Mouse (Mus musculus) hindbrain, embryonic 15.5 days (tissue): Measurements from ENCODE around the gene Pax3. TPM values are rescaled to one million over a fixed set of nuclear protein-coding genes. Genes with fewer than 3 reads are reported as not detected.

ENCODE experiments used
- ATAC-seq: fragments of 200-750 bp; cut with Nextera tagmentation; 2 replicates; pipeline ENCODE4 v1.8.0; 2017; ENCODE audit warnings: low read depth, moderate number of reproducible peaks, moderate TSS enrichment; ENCODE audit not compliant: low FRiP score
- H3K27ac ChIP-seq: fragments of 300-500 bp; sonication (generic); replicated peaks from 2 replicates; pipeline ENCODE4 v1.5.1; 2015; ENCODE audit warnings: mild to moderate bottlenecking, inconsistent platforms
- H3K27me3 ChIP-seq: fragments of 300-500 bp; sonication (generic); 2 replicates; pipeline ENCODE4 v1.6.1; 2015; ENCODE audit warnings: control low read depth, inconsistent platforms
- H3K36me3 ChIP-seq: fragments of 300-500 bp; sonication (generic); 2 replicates; pipeline ENCODE4 v1.6.1; 2015; ENCODE audit warnings: control low read depth, inconsistent platforms
- H3K4me1 ChIP-seq: fragments of 300-500 bp; sonication (generic); replicated peaks from 2 replicates; pipeline ENCODE4 v1.6.1; 2015; ENCODE audit warnings: control low read depth, inconsistent platforms
- H3K4me2 ChIP-seq: fragments of 300-500 bp; sonication (generic); 2 replicates; pipeline ENCODE4 v1.6.1; 2015; ENCODE audit warnings: moderate library complexity, mild to moderate bottlenecking, inconsistent platforms
- H3K4me3 ChIP-seq: fragments of 300-500 bp; sonication (generic); 2 replicates; pipeline ENCODE4 v1.5.1; 2015; ENCODE audit warnings: mild to moderate bottlenecking, inconsistent platforms
- H3K9ac ChIP-seq: fragments of 300-500 bp; sonication (generic); 2 replicates; pipeline ENCODE4 v1.6.1; 2015; ENCODE audit warnings: inconsistent platforms
- H3K9me3 ChIP-seq: fragments of 300-500 bp; sonication (generic); 2 replicates; pipeline ENCODE4 v1.6.1; 2016; ENCODE audit warnings: control low read depth, inconsistent platforms
- WGBS: fragments of 180-500 bp; shearing (Covaris S2); methylation state at CpG from one replicate; pipeline ENCODE4 v1.1.7; 2015; 5-methylcytosine and 5-hydroxymethylcytosine counted together
- polyA plus RNA-seq: library from polyadenylated mRNA; unstranded; fragments of >200 nt; fragmentation: Nextera tagmentation; extraction: Ambion mirVana; gene quantifications from 2 replicates; pipeline ENCODE4 v1.2.1, GENCODE M21; 2015

Pax3 gene
- 14.0 and 16.3 TPM in 2 replicates for polyA plus RNA-seq

DNA sequence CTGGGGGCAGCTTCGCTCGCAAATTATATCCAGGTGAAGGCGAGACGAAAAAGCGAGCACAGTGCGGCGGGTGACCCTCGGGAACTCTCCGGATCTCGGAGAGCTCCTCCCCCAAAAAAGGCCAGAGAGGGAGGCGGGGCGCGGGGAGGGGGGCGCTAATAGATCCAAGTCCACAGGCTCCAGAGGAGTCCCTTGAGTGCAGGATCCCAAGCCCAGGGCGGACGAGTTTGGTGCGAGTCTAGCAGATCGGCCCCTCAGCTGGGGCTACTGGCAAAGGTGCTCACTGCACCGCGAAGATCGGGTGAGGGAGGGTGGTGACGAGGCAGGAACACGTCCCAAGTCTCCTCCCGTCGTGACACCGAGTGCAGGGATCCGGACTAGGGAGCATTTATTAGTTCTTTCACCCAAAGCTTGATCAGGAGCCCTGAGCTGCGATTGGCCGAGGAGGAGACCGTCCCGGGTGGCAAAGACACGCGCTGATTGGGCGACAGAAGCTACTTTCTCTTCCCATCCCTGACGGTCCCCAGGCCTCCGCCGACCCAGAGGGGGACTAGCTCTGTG lies at the start of gene Pax3:
Gene Pax3, minus strand, starts transcription at position 384 of the 561 bp plus-strand sequence.
- Histone ChIP-seq H3K36me3 (no peaks in the 10 kb centered on the region), H3K4me3 (peak within 1 kb of the TSS; percentile 41), H3K4me1 (peaks cover 9% of the 10 kb centered on the region; the same call in 1 of the 2 replicates), H3K27me3 (peaks cover 45% of the 10 kb centered on the region), H3K9ac (peak within 1 kb of the TSS; percentile 47), H3K4me2 (peak within 1 kb of the TSS; percentile 49), H3K9me3 (no peaks in the 10 kb centered on the region), H3K27ac (peak within 1 kb of the TSS; percentile 77)
- under 1% methylated on average over 37 of the region's 37 CpGs for WGBS
- peak; percentile 80 for ATAC-seq

DNA sequence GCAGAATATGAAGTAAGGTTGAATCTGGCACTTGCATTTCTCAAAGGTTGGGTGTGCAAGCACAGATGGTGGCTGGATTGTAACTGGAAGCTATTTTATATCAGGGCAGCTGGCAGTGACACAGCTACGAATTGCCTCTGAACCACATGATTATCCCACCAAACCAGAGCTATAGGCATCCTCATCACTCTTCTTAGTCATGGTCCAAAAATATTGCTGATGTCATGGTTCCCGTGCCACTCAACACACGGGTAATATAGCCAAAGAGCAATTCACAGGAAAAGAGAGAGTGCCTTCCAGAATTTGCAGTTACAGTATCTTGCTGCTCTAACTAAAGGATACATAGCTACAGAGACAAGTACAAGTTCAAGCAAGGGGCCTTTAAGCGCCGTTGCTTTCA lies 37.4 kb upstream of the Pax3 start:
- no peaks in the 10 kb centered on the region for H3K4me1 ChIP-seq
- H3K27ac ChIP-seq = no peak overlapping the region
- no peak overlapping the region for H3K9ac ChIP-seq
- 84% methylated on average over 5 of the region's 5 CpGs for WGBS
- H3K27me3 ChIP-seq = no peaks in the 10 kb centered on the region
- H3K36me3 ChIP-seq = no peaks in the 10 kb centered on the region
- ATAC-seq = no peak
- H3K9me3 ChIP-seq = no peaks in the 10 kb centered on the region
- H3K4me3 ChIP-seq = no peak overlapping the region
- H3K4me2 ChIP-seq = no peak overlapping the region

DNA sequence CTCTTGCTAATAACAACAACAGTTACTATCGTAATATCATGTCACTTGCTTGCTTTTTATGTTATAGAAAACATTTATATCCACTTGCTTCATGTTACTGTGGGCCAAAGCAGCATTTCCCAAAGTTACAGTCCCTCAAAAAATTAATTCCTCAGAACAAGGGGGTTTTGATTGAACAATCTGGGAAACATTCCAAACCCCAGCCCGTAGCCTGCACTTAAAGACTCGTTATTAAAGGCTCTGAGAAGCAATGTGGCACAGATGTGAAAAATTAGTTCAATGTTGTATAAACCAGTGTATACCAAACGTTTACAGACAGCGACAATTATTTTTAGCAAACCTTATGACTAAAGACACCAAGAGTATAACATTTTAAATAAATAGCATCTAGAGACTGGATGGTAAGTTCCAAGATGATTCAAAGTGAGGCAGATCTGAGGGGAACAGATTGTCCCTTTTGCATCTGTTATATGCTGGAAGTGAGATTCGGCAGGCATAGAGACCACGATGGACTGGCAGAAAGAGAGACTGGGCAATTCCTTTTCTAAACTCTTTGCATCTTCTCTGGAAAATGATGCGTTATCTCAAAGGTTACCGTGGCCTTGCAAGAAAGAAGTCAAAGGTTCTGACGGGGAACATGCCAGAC lies 35.1 kb upstream of the Pax3 start:
- no peaks in the 10 kb centered on the region for H3K27me3 ChIP-seq
- H3K36me3 ChIP-seq = no peaks in the 10 kb centered on the region
- no peak for ATAC-seq
- no peaks in the 10 kb centered on the region for H3K9me3 ChIP-seq
- H3K4me3 ChIP-seq = no peak overlapping the region
- H3K4me2 ChIP-seq = no peak overlapping the region
- no peak overlapping the region for H3K9ac ChIP-seq
- 70% methylated on average over 10 of the region's 10 CpGs for WGBS
- H3K4me1 ChIP-seq = no peaks in the 10 kb centered on the region
- no peak overlapping the region for H3K27ac ChIP-seq

DNA sequence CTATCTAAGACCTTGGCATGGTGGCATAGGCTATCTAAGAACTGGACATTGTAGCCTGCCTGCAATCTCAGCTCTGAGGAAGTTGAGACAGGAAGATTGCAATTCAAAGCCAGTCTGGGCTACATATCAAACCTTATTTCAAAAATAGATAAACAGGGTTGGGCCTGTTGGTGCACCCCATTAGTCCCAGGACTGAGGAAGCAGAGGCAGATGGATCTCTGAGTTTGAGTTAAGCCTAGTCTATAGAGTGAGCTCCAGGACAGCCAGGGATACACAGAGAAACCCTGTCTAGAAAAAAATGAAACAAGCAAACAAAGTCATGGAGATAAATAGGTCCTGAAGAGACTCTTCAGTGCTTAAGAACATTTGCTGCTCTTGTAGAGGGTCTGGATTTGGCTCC lies 32.9 kb upstream of the Pax3 start:
- Histone ChIP-seq H3K36me3 (no peaks in the 10 kb centered on the region), H3K27me3 (no peaks in the 10 kb centered on the region; the same call in 1 of the 2 replicates), H3K9ac (no peak overlapping the region), H3K27ac (no peak overlapping the region), H3K4me3 (no peak overlapping the region), H3K9me3 (no peaks in the 10 kb centered on the region), H3K4me1 (no peaks in the 10 kb centered on the region), H3K4me2 (no peak overlapping the region)
- ATAC-seq = no peak

DNA sequence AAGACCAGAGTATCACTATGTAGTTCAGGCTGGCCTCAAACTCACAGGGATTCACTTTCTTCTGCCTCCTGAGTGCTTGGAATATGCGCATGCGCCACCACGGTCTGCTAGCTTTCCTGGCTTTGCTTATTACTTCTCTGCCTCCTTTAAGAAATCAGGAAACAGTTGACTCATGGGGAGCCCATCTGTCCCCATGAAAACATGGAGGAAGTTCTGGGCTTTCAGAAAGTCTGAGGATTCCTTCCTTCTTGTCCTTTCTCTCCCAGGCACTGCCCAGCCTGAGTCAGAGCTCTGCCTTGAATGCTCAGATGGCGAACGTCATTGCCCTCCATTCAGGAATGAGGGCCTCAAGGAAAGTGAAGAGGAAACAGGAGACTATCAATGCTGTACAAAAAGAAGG lies 31.8 kb upstream of the Pax3 start:
- no peaks in the 10 kb centered on the region; the same call in 1 of the 2 replicates for H3K27me3 ChIP-seq
- no peaks in the 10 kb centered on the region for H3K4me1 ChIP-seq
- no peak overlapping the region for H3K9ac ChIP-seq
- H3K36me3 ChIP-seq = no peaks in the 10 kb centered on the region
- no peak overlapping the region for H3K27ac ChIP-seq
- WGBS = 74% methylated on average over 5 of the region's 5 CpGs
- H3K9me3 ChIP-seq = no peaks in the 10 kb centered on the region
- H3K4me3 ChIP-seq = no peak overlapping the region
- H3K4me2 ChIP-seq = no peak overlapping the region
- no peak for ATAC-seq

DNA sequence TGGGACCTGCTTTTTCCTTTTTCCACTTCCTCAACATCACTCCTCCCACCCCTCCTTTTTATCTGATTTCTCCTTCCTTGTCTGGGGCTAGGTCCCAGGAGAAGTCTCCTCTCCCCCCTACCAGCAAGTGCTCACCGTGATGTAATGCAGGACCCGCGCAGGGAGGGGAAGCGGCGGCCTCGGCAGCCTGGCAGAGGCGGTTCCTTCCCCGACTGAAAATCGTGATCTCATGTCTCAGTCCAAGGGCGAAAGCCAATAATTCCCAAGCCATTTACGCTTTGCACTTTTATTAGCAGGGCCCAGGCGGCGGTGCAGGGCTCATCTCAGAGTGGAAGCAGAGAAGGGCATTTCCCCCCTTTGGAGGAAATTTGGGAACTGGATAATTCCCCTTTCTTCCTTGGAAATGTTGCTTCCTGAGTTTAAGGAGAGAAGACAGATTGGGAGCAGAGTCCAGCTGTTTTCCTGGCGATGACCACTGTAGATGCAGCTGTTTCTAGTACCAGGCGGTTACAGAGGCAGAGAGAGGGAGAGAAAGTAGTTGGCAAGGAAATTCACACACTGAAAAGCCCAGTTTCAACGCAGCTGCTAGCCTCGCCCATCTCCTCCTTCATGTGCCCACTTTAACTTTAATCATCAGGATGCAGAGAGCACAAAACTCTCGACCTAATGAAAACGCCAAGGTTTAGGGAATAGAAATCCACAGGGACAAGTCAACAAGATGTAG lies 21.3 kb upstream of the Pax3 start:
- H3K27ac ChIP-seq = no peak overlapping the region
- H3K9me3 ChIP-seq = no peaks in the 10 kb centered on the region
- 5% methylated on average over 18 of the region's 19 CpGs for WGBS
- H3K4me1 ChIP-seq = peaks cover 27% of the 10 kb centered on the region
- no peaks in the 10 kb centered on the region for H3K36me3 ChIP-seq
- no peak for ATAC-seq
- peaks cover 63% of the 10 kb centered on the region for H3K27me3 ChIP-seq
- H3K4me3 ChIP-seq = peak overlapping the region; percentile 61
- no peak overlapping the region for H3K9ac ChIP-seq
- peak overlapping the region; percentile 96 for H3K4me2 ChIP-seq

DNA sequence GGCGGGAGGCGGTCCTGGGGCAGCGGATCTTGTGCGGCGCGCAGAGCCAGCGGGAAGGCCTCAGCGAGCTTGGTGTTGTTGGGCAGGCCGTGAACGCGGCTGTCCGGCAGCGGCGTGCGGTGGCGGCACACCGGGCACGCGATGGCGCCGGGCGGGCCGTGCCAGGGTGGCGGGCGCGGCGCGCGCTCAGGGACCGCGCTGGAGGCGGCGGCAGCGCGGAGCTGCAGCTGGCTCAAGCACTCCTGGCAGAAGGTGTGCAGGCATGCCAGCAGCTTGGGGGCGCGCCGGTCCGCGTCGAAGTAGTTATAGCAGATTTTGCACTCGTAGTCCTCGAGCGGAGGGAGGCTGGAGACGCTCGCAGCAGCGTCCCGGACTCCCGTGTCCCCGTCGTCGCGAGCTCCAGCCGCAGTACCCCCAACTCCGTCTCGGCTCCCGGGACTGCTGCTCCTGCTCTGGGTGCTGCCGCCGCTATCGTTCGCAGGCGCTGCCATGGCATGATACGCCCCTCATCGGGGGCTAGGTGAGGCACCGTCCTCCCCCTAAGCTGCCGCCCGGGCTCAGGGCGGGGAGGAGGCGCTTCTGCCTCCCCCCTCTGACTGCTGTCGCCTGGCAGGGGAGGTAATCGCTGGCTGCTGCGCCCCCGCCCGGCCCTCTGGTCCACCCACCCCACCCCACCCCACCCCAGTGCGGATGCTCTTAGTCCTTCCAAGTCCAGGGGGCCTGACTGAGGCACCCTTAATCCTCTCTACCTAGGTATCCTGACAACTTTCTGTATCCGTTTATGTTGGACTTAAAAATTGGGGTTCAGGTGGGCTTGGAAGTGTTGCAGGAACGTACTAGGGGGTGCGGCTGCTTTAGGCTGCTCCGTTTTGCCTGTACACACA lies 20.5 kb upstream of the Pax3 start:
- peak; percentile 86 for ATAC-seq
- Histone ChIP-seq H3K4me2 (peak overlapping the region; percentile 96), H3K9me3 (no peaks in the 10 kb centered on the region), H3K27ac (no peak overlapping the region), H3K4me3 (peak overlapping the region; percentile 61), H3K27me3 (peaks cover 71% of the 10 kb centered on the region), H3K4me1 (peaks cover 27% of the 10 kb centered on the region), H3K36me3 (no peaks in the 10 kb centered on the region), H3K9ac (peak overlapping the region; percentile 47)
- WGBS = under 1% methylated on average over 64 of the region's 79 CpGs

DNA sequence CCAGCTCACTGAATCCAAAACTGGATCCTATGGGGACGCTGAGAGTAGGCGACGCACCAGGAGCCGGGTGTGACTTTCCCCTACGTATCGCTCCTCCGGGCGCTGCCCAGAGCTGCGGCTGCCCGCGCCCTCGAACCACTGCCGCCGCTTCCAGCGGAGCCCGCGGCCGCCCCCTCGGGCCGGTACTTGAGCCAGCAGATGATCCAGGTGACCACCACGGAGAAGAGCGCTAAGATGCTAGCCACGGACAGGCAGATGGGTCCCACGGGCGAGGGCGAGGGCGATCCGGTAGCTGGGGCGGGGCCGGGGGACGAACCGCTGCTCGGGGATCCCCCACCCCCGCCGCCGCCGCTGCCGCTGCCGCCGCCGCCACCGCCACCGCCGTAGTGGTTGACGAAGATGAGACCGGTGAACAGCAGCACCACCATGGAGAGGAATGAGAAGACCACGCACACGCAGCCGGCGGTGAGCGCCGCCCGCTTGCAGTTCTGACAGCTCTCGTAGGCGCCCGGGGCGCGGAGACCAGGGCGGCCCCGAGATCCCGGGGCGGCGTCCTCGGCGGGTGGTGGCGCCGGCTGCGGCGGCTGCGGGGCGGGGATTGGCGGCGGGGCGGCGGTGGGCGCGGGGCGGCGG lies 19.7 kb upstream of the Pax3 start:
- H3K27me3 ChIP-seq = peaks cover 79% of the 10 kb centered on the region
- ATAC-seq = peak; percentile 58; the same call in 1 of the 2 replicates
- WGBS = 1% methylated on average over 54 of the region's 79 CpGs

DNA sequence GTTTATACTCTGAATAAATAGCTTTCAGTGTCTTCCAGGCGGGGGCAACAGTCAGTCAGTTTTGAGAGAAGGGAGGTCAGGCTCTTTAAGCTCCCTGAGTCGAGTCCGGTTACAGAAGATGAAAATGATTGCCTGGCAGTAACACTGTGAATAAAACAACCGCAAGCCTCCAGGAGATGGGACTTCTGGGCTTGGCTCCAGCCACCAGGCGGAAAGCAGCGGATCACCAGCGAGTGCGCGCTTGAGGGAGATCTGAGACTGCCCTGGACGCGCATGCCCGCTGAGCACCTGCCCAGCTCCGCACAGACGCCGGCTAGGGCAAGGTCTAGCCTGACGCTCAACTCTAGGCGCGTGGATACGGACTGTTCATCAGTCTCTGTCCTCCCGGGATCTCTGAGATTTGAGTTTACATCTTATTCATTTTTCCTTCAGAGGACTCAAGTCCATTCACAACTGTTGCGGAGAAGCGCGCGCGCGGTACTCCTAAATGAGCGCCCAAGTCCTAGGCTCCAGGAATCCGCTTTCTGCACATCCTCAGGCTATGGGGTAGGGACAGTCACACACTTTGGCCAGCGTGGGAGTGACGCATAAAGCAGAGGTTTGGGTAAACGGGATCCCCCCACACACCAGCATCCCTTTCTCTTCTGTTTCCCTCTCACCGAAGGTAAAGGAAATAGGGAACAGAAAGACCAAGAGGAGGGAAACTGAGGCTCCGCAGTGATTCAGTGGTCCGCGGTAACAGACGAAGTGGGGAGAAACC lies 19.0 kb upstream of the Pax3 start:
- Histone ChIP-seq H3K27me3 (peaks cover 82% of the 10 kb centered on the region), H3K9me3 (no peaks in the 10 kb centered on the region), H3K36me3 (no peaks in the 10 kb centered on the region), H3K4me2 (peak overlapping the region; percentile 96), H3K4me3 (peak overlapping the region; percentile 61), H3K9ac (peak overlapping the region; percentile 47; the same call in 1 of the 2 replicates), H3K4me1 (peaks cover 27% of the 10 kb centered on the region), H3K27ac (no peak overlapping the region)
- WGBS = under 1% methylated on average over 36 of the region's 36 CpGs
- peak; percentile 57 for ATAC-seq

More for the DNA sequence above, 19.7 kb upstream of the Pax3 start:
- Histone ChIP-seq H3K36me3 (no peaks in the 10 kb centered on the region), H3K4me3 (peak overlapping the region; percentile 61), H3K9ac (peak overlapping the region; percentile 47), H3K4me2 (peak overlapping the region; percentile 96), H3K9me3 (no peaks in the 10 kb centered on the region), H3K4me1 (peaks cover 27% of the 10 kb centered on the region), H3K27ac (no peak overlapping the region)

DNA sequence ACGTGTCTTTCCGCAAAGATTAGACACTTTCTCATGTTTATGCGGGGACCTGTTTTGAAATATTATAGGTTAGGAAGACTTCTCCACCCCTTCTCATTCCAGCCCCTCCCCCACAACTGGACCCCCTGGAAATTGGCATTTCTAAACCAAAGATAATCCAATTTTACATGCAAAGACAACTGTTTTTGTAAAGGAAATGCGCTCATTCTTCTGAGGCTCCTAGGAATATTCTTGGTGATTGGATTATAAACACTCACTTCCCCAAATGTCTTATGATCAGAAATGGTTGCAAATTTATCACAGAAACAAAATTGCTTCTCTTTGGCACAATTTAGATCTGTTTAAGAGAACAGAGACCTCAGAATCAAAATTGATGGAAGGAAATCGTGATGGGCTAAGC lies 14.1 kb upstream of the Pax3 start:
- ATAC-seq = no peak

DNA sequence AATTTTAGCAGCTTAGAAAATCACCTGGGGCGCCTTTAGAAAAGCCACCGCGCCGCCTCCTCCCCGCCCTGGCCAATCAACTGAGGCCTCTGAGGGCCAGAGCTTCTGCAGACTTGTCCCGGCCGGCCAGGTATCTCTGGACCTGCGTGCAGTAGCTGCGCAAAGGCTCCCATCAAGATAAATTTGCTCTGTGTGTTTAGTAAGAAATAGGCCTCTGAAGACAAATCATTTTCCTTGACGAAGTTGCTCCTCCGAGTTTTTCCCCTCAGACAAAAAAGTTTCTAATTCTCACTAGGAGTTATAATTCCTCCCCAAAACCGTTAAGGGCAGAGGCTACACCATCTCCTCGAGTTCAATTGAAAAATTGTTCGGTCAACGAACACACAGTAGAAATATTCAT lies 13.6 kb upstream of the Pax3 start:
- 1% methylated on average over 15 of the region's 15 CpGs for WGBS

More for the DNA sequence above, 14.1 kb upstream of the Pax3 start:
- Histone ChIP-seq H3K9me3 (no peaks in the 10 kb centered on the region), H3K9ac (no peak overlapping the region), H3K36me3 (no peaks in the 10 kb centered on the region), H3K4me2 (no peak overlapping the region), H3K27ac (no peak overlapping the region), H3K27me3 (peaks cover 90% of the 10 kb centered on the region), H3K4me1 (peaks cover 7% of the 10 kb centered on the region), H3K4me3 (no peak overlapping the region)
- WGBS = 4% methylated on average over 5 of the region's 5 CpGs

More for the DNA sequence above, 13.6 kb upstream of the Pax3 start:
- Histone ChIP-seq H3K4me1 (peaks cover 2% of the 10 kb centered on the region), H3K4me2 (no peak overlapping the region), H3K4me3 (no peak overlapping the region), H3K36me3 (no peaks in the 10 kb centered on the region), H3K9ac (no peak overlapping the region), H3K9me3 (no peaks in the 10 kb centered on the region), H3K27me3 (peaks cover 90% of the 10 kb centered on the region), H3K27ac (no peak overlapping the region)
- no peak for ATAC-seq
